Comparison of ENCODE assay signal across 13 mouse cellular contexts in the genomic region with DNA sequence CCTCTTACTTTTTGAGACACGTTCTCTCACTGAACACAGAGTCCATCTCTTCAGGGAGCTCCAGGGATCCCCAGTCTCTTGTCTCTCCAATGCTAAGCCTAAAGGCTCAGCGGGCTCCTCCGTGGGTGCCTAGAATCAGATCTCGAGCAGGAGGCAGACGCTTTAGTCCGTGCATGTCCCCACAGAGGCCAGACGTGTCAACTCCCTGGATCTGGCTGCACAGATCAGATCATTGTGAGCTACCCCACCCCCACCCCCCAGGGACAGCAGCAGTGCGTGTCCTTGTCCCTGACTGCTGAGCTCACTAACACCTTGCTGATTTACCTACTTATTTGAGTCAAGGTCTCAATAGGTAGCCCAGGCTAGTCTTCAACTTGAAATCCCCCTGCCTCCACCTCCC. TPM values are rescaled to one million over a fixed set of nuclear protein-coding genes. Genes with fewer than 3 reads are reported as not detected.
DNase-seq lines count a peak whose midpoint lies in the region; ATAC-seq lines count a peak whose summit lies in the region.
"Had no signal": no experiment of that assay in that cellular context is flagged by ENCODE, and none has a peak within 500 bp of the region (broad histone marks: within the 10 kb centered on the region; RNA-seq: fewer than 3 reads in every experiment).

No protein-coding gene starts in this region.

- no peaks in the 10 kb centered on the region for H3K9me3 ChIP-seq in heart, embryonic 10.5 days
- no peaks in the 10 kb centered on the region for H3K9me3 ChIP-seq in lung, embryonic 16.5 days (ENCODE audit: control insufficient read depth, low read length)
- no peaks in the 10 kb centered on the region for H3K9me3 ChIP-seq in intestine, embryonic 16.5 days (ENCODE audit: control insufficient read depth, low read length)

- peak overlapping the region; percentile 45; the same call in 1 of the 2 replicates for H3K4me3 ChIP-seq in heart, embryonic 10.5 days
- no peak overlapping the region for H3K4me3 ChIP-seq in lung, embryonic 16.5 days (ENCODE audit: low read length)
- no peak overlapping the region for H3K4me3 ChIP-seq in intestine, embryonic 16.5 days (ENCODE audit: low read length)

- H3K36me3 ChIP-seq in heart, embryonic 10.5 days: no peaks in the 10 kb centered on the region
- no peaks in the 10 kb centered on the region for H3K36me3 ChIP-seq in lung, embryonic 16.5 days (ENCODE audit: control insufficient read depth, insufficient read depth, low read length)
- no peaks in the 10 kb centered on the region for H3K36me3 ChIP-seq in intestine, embryonic 16.5 days (ENCODE audit: control insufficient read depth, insufficient read depth, low read length)

- DNase-seq in heart, embryonic 10.5 days (ENCODE audit: low spot score): no peak
- DNase-seq in heart, postnatal 4 days: no peak
- no peak for DNase-seq in lung, postnatal 4 days
- no peak for DNase-seq in T-cell, adult 2 months (ENCODE audit: low spot score)
- DNase-seq: right cerebral cortex, postnatal 4 days; thymus, adult 2 months had no signal

- no peaks in the 10 kb centered on the region for H3K27me3 ChIP-seq in heart, embryonic 10.5 days (ENCODE audit: insufficient read depth, poor library complexity, severe bottlenecking)
- no peaks in the 10 kb centered on the region for H3K27me3 ChIP-seq in lung, embryonic 16.5 days (ENCODE audit: control insufficient read depth, insufficient read depth, low read depth, low read length)
- H3K27me3 ChIP-seq in intestine, embryonic 16.5 days (replicated peaks; ENCODE audit: control insufficient read depth, insufficient read depth, low read length): no peaks in the 10 kb centered on the region

- H3K4me1 ChIP-seq in heart, embryonic 10.5 days: peaks cover 34% of the 10 kb centered on the region
- H3K4me1 ChIP-seq in lung, embryonic 16.5 days (replicated peaks; ENCODE audit: control insufficient read depth, insufficient read depth, low read length): peaks cover 20% of the 10 kb centered on the region
- peaks cover 22% of the 10 kb centered on the region for H3K4me1 ChIP-seq in intestine, embryonic 16.5 days (ENCODE audit: control insufficient read depth, insufficient read depth, low read length)

- peak overlapping the region; percentile 46 for H3K4me2 ChIP-seq in lung, embryonic 16.5 days (ENCODE audit: low read depth, low read length)
- H3K4me2 ChIP-seq in intestine, embryonic 16.5 days (ENCODE audit: low read depth, low read length): peak overlapping the region; percentile 42

- no peak for ATAC-seq in lung, embryonic 16.5 days (ENCODE audit: low read depth)
- peak; percentile 36; the same call in 1 of the 2 replicates for ATAC-seq in intestine, embryonic 16.5 days
- peak; percentile 42; the same call in 1 of the 2 replicates for ATAC-seq in megakaryocyte-erythroid progenitor cell, adult 5-6 weeks (replicated peaks; ENCODE audit: low FRiP score, low TSS enrichment, poor library complexity, severe bottlenecking)
- no peak for ATAC-seq in cerebellum, adult (ENCODE audit: insufficient number of reproducible peaks, low FRiP score, low TSS enrichment)

- 26% methylated on average over 8 of the region's 8 CpGs for WGBS in heart, embryonic 10.5 days
- WGBS in lung, embryonic 16.5 days: 37% methylated on average over 8 of the region's 8 CpGs
- WGBS in intestine, embryonic 16.5 days: 44% methylated on average over 8 of the region's 8 CpGs

- no peak overlapping the region for H3K9ac ChIP-seq in lung, embryonic 16.5 days (ENCODE audit: low read length)
- H3K9ac ChIP-seq in intestine, embryonic 16.5 days (ENCODE audit: low read depth, low read length): no peak overlapping the region

- peak overlapping the region; percentile 76 for H3K27ac ChIP-seq in heart, embryonic 10.5 days
- peak overlapping the region; percentile 83; the same call in 1 of the 2 replicates for H3K27ac ChIP-seq in lung, embryonic 16.5 days (ENCODE audit: low read length)
- H3K27ac ChIP-seq in intestine, embryonic 16.5 days (ENCODE audit: low read length): no peak overlapping the region

RNA-seq across cellular contexts. Expression of gene Rcc2, which starts 16.7 kb away (rescaled TPM):
- polyA plus RNA-seq in heart, embryonic 10.5 days (2016; fragmentation: Nextera tagmentation; extraction: Ambion mirVana): 18.0 and 29.0 TPM in 2 replicates
- 10 to 100 TPM; 38.2 to 38.5 TPM for total RNA-seq in heart, postnatal 4 days (2021)
- 21.9 and 22.4 TPM in 2 replicates for polyA plus RNA-seq in lung, embryonic 16.5 days (2015; fragmentation: Nextera tagmentation; extraction: Ambion mirVana)
- 12.6 and 13.7 TPM in 2 replicates for polyA plus RNA-seq in intestine, embryonic 16.5 days (2015; fragmentation: Nextera tagmentation; extraction: Ambion mirVana)
- total RNA-seq in megakaryocyte-erythroid progenitor cell, adult 5-6 weeks (2014; fragmentation: Nextera tagmentation): 211 and 220 TPM in 2 replicates
- 134 and 194 TPM in 2 replicates for total RNA-seq in megakaryocyte-erythroid progenitor cell, adult 5-6 weeks (2017)

RNA-seq across cellular contexts. Expression of gene Arhgef10l, which starts 17.8 kb away (rescaled TPM):
- polyA plus RNA-seq in heart, embryonic 10.5 days (2016; fragmentation: Nextera tagmentation; extraction: Ambion mirVana): 13.3 and 14.9 TPM in 2 replicates
- total RNA-seq in heart, postnatal 4 days (2021): 10 to 100 TPM; 45.9 to 46.7 TPM
- polyA plus RNA-seq in lung, embryonic 16.5 days (2015; fragmentation: Nextera tagmentation; extraction: Ambion mirVana): 15.5 and 15.8 TPM in 2 replicates
- 12.1 and 14.3 TPM in 2 replicates for polyA plus RNA-seq in intestine, embryonic 16.5 days (2015; fragmentation: Nextera tagmentation; extraction: Ambion mirVana)
- total RNA-seq in megakaryocyte-erythroid progenitor cell, adult 5-6 weeks (2014; fragmentation: Nextera tagmentation): 0.07 TPM in 1 of 2 replicates, not detected in the other
- not detected in 2 replicates for total RNA-seq in megakaryocyte-erythroid progenitor cell, adult 5-6 weeks (2017)

RNA-seq across cellular contexts. Expression of gene Padi6, which starts 58.8 kb away (rescaled TPM):
- polyA plus RNA-seq in heart, embryonic 10.5 days (2016; fragmentation: Nextera tagmentation; extraction: Ambion mirVana): not detected in 2 replicates
- not detected for total RNA-seq in heart, postnatal 4 days (2021)
- polyA plus RNA-seq in lung, embryonic 16.5 days (2015; fragmentation: Nextera tagmentation; extraction: Ambion mirVana): not detected in 2 replicates
- polyA plus RNA-seq in intestine, embryonic 16.5 days (2015; fragmentation: Nextera tagmentation; extraction: Ambion mirVana): 0.07 TPM in 2 replicates
- not detected in 2 replicates for total RNA-seq in megakaryocyte-erythroid progenitor cell, adult 5-6 weeks (2014; fragmentation: Nextera tagmentation)
- not detected in 2 replicates for total RNA-seq in megakaryocyte-erythroid progenitor cell, adult 5-6 weeks (2017)
- total RNA-seq: liver, adult 2 months had no signal
- polyA plus RNA-seq: C2C12; liver, adult 2 months; neural tube, embryonic 11.5 days had no signal

Comparison
In these comparisons a context has a peak if more than half of its experiments do, and no peak if none do; other contexts are left out.
1. ATAC-seq: peak in intestine, embryonic 16.5 days (single experiment) and megakaryocyte-erythroid progenitor cell, adult 5-6 weeks (single experiment); none in lung, embryonic 16.5 days (single experiment) and cerebellum, adult (single experiment).